Mouse (Mus musculus) thymus, adult 2 months (tissue): ENCODE measurements around the gene Dcps.

ENCODE experiments used
- CTCF ChIP-seq: fragments of 200-500 bp; IDR thresholded peaks from 2 replicates; pipeline ENCODE4 v1.5.1; 2012; ENCODE audit warnings: mild to moderate bottlenecking, control low read depth, low read length, moderate library complexity, borderline replicate concordance; ENCODE audit not compliant: control insufficient read depth, poor library complexity, insufficient read depth; ENCODE audit errors: extremely low read depth
- POLR2A ChIP-seq: fragments of 200-500 bp; IDR thresholded peaks from 2 replicates; pipeline ENCODE4 v1.6.1; 2012; ENCODE audit warnings: mild to moderate bottlenecking, low read length, control low read depth, moderate library complexity; ENCODE audit not compliant: control insufficient read depth, poor library complexity, insufficient read depth; ENCODE audit errors: extremely low read depth

- no peak for TF ChIP-seq CTCF
- no peak for TF ChIP-seq POLR2A
Measured at GRCm38 (mm10) chr9:35135575-35135974, 40.3 kb downstream of the Dcps start.
